Mouse (Mus musculus): Measurements from ENCODE around the gene Rsbn1l.
A peak's percentile ranks its signal among the peaks of the same experiment; 100 is the strongest.
"Not testable (repeated sequence)": the region's sequence is repeated elsewhere in the genome, so short reads cannot be mapped to it uniquely, and the experiment has no call there.

Gene Rsbn1l

GRCm38 (mm10) chr5:20950516-20950854 is 5.7 kb downstream of the Rsbn1l start:
- DNase-seq (ENCODE audit: low spot score in 2 of 2), result no peak

- no peak for DNase-seq (ENCODE audit: low spot score in 2 of 2)
Observed at GRCm38 (mm10) chr5:20950093-20950492, 6.1 kb downstream of the Rsbn1l start.

- no peak for DNase-seq (ENCODE audit: low spot score in 2 of 2)
Observed at GRCm38 (mm10) chr5:20946906-20947305, 9.3 kb downstream of the Rsbn1l start.

GRCm38 (mm10) chr5:20944961-20945748 is 11.0 kb downstream of the Rsbn1l start:
- DNase-seq (ENCODE audit: low spot score in 2 of 2), result no peak

GRCm38 (mm10) chr5:20943791-20944190 is 12.4 kb downstream of the Rsbn1l start:
- DNase-seq (ENCODE audit: low spot score in 2 of 2), result not testable (repeated sequence)

- no peak for DNase-seq (ENCODE audit: low spot score in 2 of 2)
Observed at GRCm38 (mm10) chr5:20942523-20942922, 13.7 kb downstream of the Rsbn1l start.

GRCm38 (mm10) chr5:20941205-20941604 is 15.0 kb downstream of the Rsbn1l start:
- DNase-seq (ENCODE audit: low spot score in 2 of 2), result no peak

- DNase-seq (ENCODE audit: low spot score in 2 of 2), result no peak
Observed at GRCm38 (mm10) chr5:20940696-20941095, 15.5 kb downstream of the Rsbn1l start.

- DNase-seq (ENCODE audit: low spot score in 2 of 2), result no peak
Observed at GRCm38 (mm10) chr5:20940040-20940571, 16.1 kb downstream of the Rsbn1l start.

GRCm38 (mm10) chr5:20938523-20938922 is 17.7 kb downstream of the Rsbn1l start:
- no peak for DNase-seq (ENCODE audit: low spot score in 2 of 2)

- no peak for DNase-seq (ENCODE audit: low spot score in 2 of 2)
Observed at GRCm38 (mm10) chr5:20935934-20936333, 20.3 kb downstream of the Rsbn1l start.

- no peak for DNase-seq (ENCODE audit: low spot score in 2 of 2)
Observed at GRCm38 (mm10) chr5:20932585-20932984, 23.6 kb downstream of the Rsbn1l start.

- no peak for DNase-seq (ENCODE audit: low spot score in 2 of 2)
Observed at GRCm38 (mm10) chr5:20931300-20931699, 24.9 kb downstream of the Rsbn1l start.

GRCm38 (mm10) chr5:20930430-20930829 is 25.8 kb downstream of the Rsbn1l start:
- DNase-seq (ENCODE audit: low spot score in 2 of 2), result no peak

GRCm38 (mm10) chr5:20929669-20930151 is 26.5 kb downstream of the Rsbn1l start:
- no peak for DNase-seq (ENCODE audit: low spot score in 2 of 2)

GRCm38 (mm10) chr5:20925451-20925850 is 30.7 kb downstream of the Rsbn1l start:
- DNase-seq (ENCODE audit: low spot score in 2 of 2), result no peak

- no peak for DNase-seq (ENCODE audit: low spot score in 2 of 2)
Observed at GRCm38 (mm10) chr5:20924608-20925007, 31.6 kb downstream of the Rsbn1l start.

GRCm38 (mm10) chr5:20919566-20919965 is 36.6 kb downstream of the Rsbn1l start:
- DNase-seq (ENCODE audit: low spot score in 2 of 2), result peak in 1 of 2 experiments; percentile 45

GRCm38 (mm10) chr5:20918967-20919366 is 37.2 kb downstream of the Rsbn1l start:
- DNase-seq (ENCODE audit: low spot score in 2 of 2), result no peak

GRCm38 (mm10) chr5:20913372-20914275 is 42.6 kb downstream of the Rsbn1l start:
- peak; percentile 68 to 74 for DNase-seq (ENCODE audit: low spot score in 2 of 2)

- no peak for DNase-seq (ENCODE audit: low spot score in 2 of 2)
Observed at GRCm38 (mm10) chr5:20911741-20912140, 44.5 kb downstream of the Rsbn1l start.

GRCm38 (mm10) chr5:20906191-20906590 is 50.0 kb downstream of the Rsbn1l start:
- no peak for DNase-seq (ENCODE audit: low spot score in 2 of 2)
